Mouse (Mus musculus) thymus, adult 2 months (tissue): ENCODE results near the gene Rbm4. TPM values are rescaled to one million over a fixed set of nuclear protein-coding genes. Genes with fewer than 3 reads are reported as not detected.

Experiments
- DNase-seq: peaks from one replicate; pipeline ENCODE4 v3.0.0; 2021
- H3K27ac ChIP-seq: fragments of 200-500 bp; 2 replicates; pipeline ENCODE4 v1.5.1; 2012; ENCODE audit warnings: low read length, control low read depth; ENCODE audit not compliant: control insufficient read depth, insufficient read depth
- H3K27me3 ChIP-seq: fragments of 200-500 bp; 2 replicates; pipeline ENCODE4 v1.6.1; 2012; ENCODE audit warnings: mild to moderate bottlenecking, low read length, moderate library complexity, mixed read lengths; ENCODE audit not compliant: control insufficient read depth, insufficient read depth
- H3K36me3 ChIP-seq: fragments of 200-500 bp; 2 replicates; pipeline ENCODE4 v1.6.1; 2012; ENCODE audit warnings: mild to moderate bottlenecking, low read length, moderate library complexity; ENCODE audit not compliant: control insufficient read depth, insufficient read depth
- H3K4me1 ChIP-seq: fragments of 200-500 bp; replicated peaks from 2 replicates; pipeline ENCODE4 v1.6.1; 2012; ENCODE audit warnings: low read length; ENCODE audit not compliant: control insufficient read depth, insufficient read depth
- H3K4me3 ChIP-seq: fragments of 200-500 bp; 2 replicates; pipeline ENCODE4 v1.5.1; 2012; ENCODE audit warnings: mild to moderate bottlenecking, low read length, control low read depth, moderate library complexity; ENCODE audit not compliant: control insufficient read depth, insufficient read depth
- CTCF ChIP-seq: fragments of 200-500 bp; IDR thresholded peaks from 2 replicates; pipeline ENCODE4 v1.5.1; 2012; ENCODE audit warnings: mild to moderate bottlenecking, control low read depth, low read length, moderate library complexity, borderline replicate concordance; ENCODE audit not compliant: control insufficient read depth, poor library complexity, insufficient read depth; ENCODE audit errors: extremely low read depth
- POLR2A ChIP-seq: fragments of 200-500 bp; IDR thresholded peaks from 2 replicates; pipeline ENCODE4 v1.6.1; 2012; ENCODE audit warnings: mild to moderate bottlenecking, low read length, control low read depth, moderate library complexity; ENCODE audit not compliant: control insufficient read depth, poor library complexity, insufficient read depth; ENCODE audit errors: extremely low read depth
- WGBS: fragments of 180-500 bp; shearing (Covaris S2); methylation state at CpG from one replicate; pipeline ENCODE4 v1.1.7; 2018; 5-methylcytosine and 5-hydroxymethylcytosine counted together
- polyA plus RNA-seq: library from polyadenylated mRNA; depleted of rRNA; stranded (reverse); fragments of >200 nt; gene quantifications from 2 replicates; pipeline ENCODE4 v1.2.3, GENCODE M21; 2012

Gene Rbm4
- polyA plus RNA-seq, 1 experiment: 130 TPM

GRCm38 (mm10) chr19:4799083-4799482 lies 5.4 kb upstream of the Rbm4 start:
- no peaks in the 10 kb centered on the region for H3K27me3 ChIP-seq
- TF ChIP-seq POLR2A: no peak
- TF ChIP-seq CTCF: no peak
- H3K27ac ChIP-seq: no peak overlapping the region
- no peaks in the 10 kb centered on the region for H3K4me1 ChIP-seq
- no peak overlapping the region for H3K4me3 ChIP-seq
- DNase-seq: no peak
- WGBS: 98% methylated on average over 5 of the region's 5 CpGs
- H3K36me3 ChIP-seq: peaks cover 48% of the 10 kb centered on the region

- WGBS: 93% methylated on average over 2 of the region's 2 CpGs
- TF ChIP-seq CTCF (no peak), POLR2A (no peak)
- peaks cover 39% of the 10 kb centered on the region for H3K36me3 ChIP-seq
These were observed 4.1 kb upstream of the Rbm4 start for GRCm38 (mm10) chr19:4797846-4798245.

GRCm38 (mm10) chr19:4795929-4796328 lies 2.2 kb upstream of the Rbm4 start:
- Histone ChIP-seq H3K36me3 (peaks cover 32% of the 10 kb centered on the region), H3K4me1 (0 out of 2 replicates have a peak, but pooled peaks cover 5% of the 10 kb centered on the region), H3K27me3 (no peaks in the 10 kb centered on the region), H3K4me3 (no peak overlapping the region), H3K27ac (no peak overlapping the region)
- WGBS: 72% methylated on average over 1 of the region's 1 CpGs
- DNase-seq: no peak
- TF ChIP-seq CTCF (no peak), POLR2A (no peak)

More at GRCm38 (mm10) chr19:4797846-4798245, 4.1 kb upstream of the Rbm4 start:
- Histone ChIP-seq H3K4me1 (no peaks in the 10 kb centered on the region), H3K4me3 (no peak overlapping the region), H3K27ac (no peak overlapping the region), H3K27me3 (no peaks in the 10 kb centered on the region)
- DNase-seq: no peak

- DNase-seq: no peak
- peaks cover 25% of the 10 kb centered on the region for H3K36me3 ChIP-seq
- H3K4me3 ChIP-seq: peak overlapping the region; percentile 78
- peak overlapping the region; percentile 38; the same call in 1 of the 2 replicates for H3K27ac ChIP-seq
- under 1% methylated on average over 16 of the region's 16 CpGs for WGBS
- no peaks in the 10 kb centered on the region for H3K27me3 ChIP-seq
- peaks cover 5% of the 10 kb centered on the region; the same call in 1 of the 2 replicates for H3K4me1 ChIP-seq
- TF ChIP-seq POLR2A (no peak), CTCF (no peak)
These were observed 345 bp downstream of the Rbm4 start for GRCm38 (mm10) chr19:4793281-4793830.

GRCm38 (mm10) chr19:4786313-4786712 lies 7.4 kb downstream of the Rbm4 start:
- DNase-seq: no peak

GRCm38 (mm10) chr19:4785206-4785605 lies 8.5 kb downstream of the Rbm4 start:
- Histone ChIP-seq H3K36me3 (peaks cover 80% of the 10 kb centered on the region), H3K4me3 (no peak overlapping the region), H3K27me3 (no peaks in the 10 kb centered on the region), H3K27ac (peak overlapping the region; percentile 25; the same call in 1 of the 2 replicates), H3K4me1 (no peaks in the 10 kb centered on the region; the same call in none of the 2 replicates)
- no peak for DNase-seq
- WGBS: 84% methylated on average over 7 of the region's 7 CpGs
- no peak for TF ChIP-seq POLR2A
- no peak for TF ChIP-seq CTCF

More at GRCm38 (mm10) chr19:4786313-4786712, 7.4 kb downstream of the Rbm4 start:
- H3K4me3 ChIP-seq: no peak overlapping the region
- H3K27ac ChIP-seq: no peak overlapping the region
- peaks cover 2% of the 10 kb centered on the region for H3K4me1 ChIP-seq
- TF ChIP-seq CTCF: no peak
- no peak for TF ChIP-seq POLR2A
- no peaks in the 10 kb centered on the region for H3K27me3 ChIP-seq
- H3K36me3 ChIP-seq: peaks cover 82% of the 10 kb centered on the region
- WGBS: 95% methylated on average over 2 of the region's 2 CpGs

GRCm38 (mm10) chr19:4782891-4783290 lies 10.8 kb downstream of the Rbm4 start:
- no peak for TF ChIP-seq POLR2A
- no peak for TF ChIP-seq CTCF
- no peak for DNase-seq
- no peaks in the 10 kb centered on the region; the same call in 1 of the 2 replicates for H3K4me1 ChIP-seq
- peaks cover 85% of the 10 kb centered on the region for H3K36me3 ChIP-seq
- 91% methylated on average over 2 of the region's 2 CpGs for WGBS
- H3K4me3 ChIP-seq: no peak overlapping the region
- H3K27me3 ChIP-seq: no peaks in the 10 kb centered on the region
- H3K27ac ChIP-seq: no peak overlapping the region
